In the genomic region with DNA sequence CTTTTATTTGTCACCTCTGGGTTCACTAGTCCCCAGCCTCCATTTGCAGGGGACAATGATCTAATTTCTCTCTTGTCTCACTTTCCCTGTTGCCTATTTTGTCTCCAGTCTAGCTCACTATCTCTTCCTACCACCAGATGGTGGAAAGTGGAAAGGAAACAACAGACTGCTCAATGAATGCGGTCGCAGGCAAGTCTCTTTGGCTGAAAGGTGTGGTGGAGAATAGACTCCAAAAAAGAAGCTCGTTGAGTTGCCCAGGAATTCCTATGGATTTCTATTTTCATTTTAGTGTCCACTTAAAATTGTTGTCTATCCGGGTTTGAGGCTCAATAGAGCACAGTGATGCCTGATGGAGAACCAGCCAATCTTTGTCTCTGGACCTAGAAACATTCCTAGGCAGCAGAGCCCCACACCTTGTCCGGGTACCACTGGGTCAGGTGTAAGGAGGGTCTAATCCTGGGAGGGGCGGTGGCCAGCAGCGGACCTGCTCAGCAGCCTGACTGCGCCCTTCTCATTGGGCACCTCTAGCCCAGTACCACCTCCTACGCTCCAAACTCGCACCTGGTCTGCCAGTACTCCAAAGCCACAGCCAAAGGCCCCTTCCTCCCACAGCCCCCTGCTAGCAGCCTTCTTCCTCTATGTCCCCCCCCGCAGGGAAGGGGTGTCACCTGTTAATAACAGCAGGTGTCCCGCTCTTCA, we compare ENCODE assay signal across 8 mouse cellular contexts. TPM values are rescaled to one million over a fixed set of nuclear protein-coding genes. Genes with fewer than 3 reads are reported as not detected.
DNase-seq lines count a peak whose midpoint lies in the region; ATAC-seq and TF ChIP-seq lines count a peak whose summit lies in the region.

No protein-coding gene starts in this region.

- no peak overlapping the region for H3K9ac ChIP-seq in stomach, embryonic 15.5 days

- peaks cover 5% of the 10 kb centered on the region; the same call in 1 of the 2 replicates for H3K4me1 ChIP-seq in E14TG2a.4 (replicated peaks; ENCODE audit: low read depth, low read length)
- no peaks in the 10 kb centered on the region for H3K4me1 ChIP-seq in stomach, embryonic 15.5 days

- H3K27me3 ChIP-seq in E14TG2a.4 (ENCODE audit: insufficient read depth, low read length), result peaks cover 43% of the 10 kb centered on the region
- H3K27me3 ChIP-seq in stomach, embryonic 15.5 days (replicated peaks), result no peaks in the 10 kb centered on the region

- H3K4me3 ChIP-seq in E14TG2a.4 (replicated peaks; ENCODE audit: low read length), result peak overlapping the region; percentile 86
- peak overlapping the region; percentile 59 for H3K4me3 ChIP-seq in stomach, embryonic 15.5 days (replicated peaks)

- no peaks in the 10 kb centered on the region for H3K9me3 ChIP-seq in E14TG2a.4 (ENCODE audit: low read length)
- no peaks in the 10 kb centered on the region for H3K9me3 ChIP-seq in stomach, embryonic 15.5 days

- intact Hi-C loops in heart, postnatal 10 days (cut with DNase I), result loop anchor here (1.0 to 5.0 kb wide), 6 partner anchors 81 to 491 kb away; no protein-coding TSS in a partner anchor

- no peak for TF ChIP-seq CTCF in E14TG2a.4 (conservative IDR thresholded peaks at IDR 0.05; ENCODE audit: low read length)

- H3K36me3 ChIP-seq in E14TG2a.4 (ENCODE audit: insufficient read depth, low read length), result no peaks in the 10 kb centered on the region
- H3K36me3 ChIP-seq in stomach, embryonic 15.5 days, result no peaks in the 10 kb centered on the region

- no peak overlapping the region for H3K27ac ChIP-seq in stomach, embryonic 15.5 days

- peak overlapping the region; percentile 70 for H3K4me2 ChIP-seq in stomach, embryonic 15.5 days

- peak; percentile 16 for DNase-seq in adrenal gland, postnatal 10 days
- DNase-seq in adrenal gland, postnatal 4 days (ENCODE audit: low spot score in 2 of 2), result no peak
- DNase-seq in cerebellum, postnatal 14 days, result peak; percentile 40 to 46
- peak; percentile 41 to 45 for DNase-seq in heart, postnatal 10 days
- peak; percentile 9 to 17 for DNase-seq in layer of hippocampus, adult 8-10 months (ENCODE audit: low spot score in 2 of 2)
- DNase-seq in lung, postnatal 36 days, result peak; percentile 45

- WGBS in stomach, embryonic 15.5 days, result 22% methylated on average over 12 of the region's 12 CpGs

- ATAC-seq in stomach, embryonic 15.5 days (ENCODE audit: insufficient read depth, low FRiP score, low read depth), result peak; percentile 33; the same call in 1 of the 2 replicates

RNA-seq across cellular contexts. Expression of a gene that starts 0.7 kb away (rescaled TPM):
- total RNA-seq in adrenal gland, postnatal 10 days (2021), result 10 to 100 TPM; 52.6 to 58.7 TPM
- 10 to 100 TPM; 24.7 to 30.8 TPM for total RNA-seq in adrenal gland, postnatal 4 days (2021)
- total RNA-seq in heart, postnatal 10 days (2021), result 100 to 1,000 TPM; 214 to 218 TPM
- 10 to 100 TPM; 36.8 to 41.6 (median 37.9) TPM for total RNA-seq in layer of hippocampus, adult 8-10 months (2022)
- 28.4 and 31.9 TPM in 2 replicates for polyA plus RNA-seq in stomach, embryonic 15.5 days (2015; fragmentation: Nextera tagmentation; extraction: Ambion mirVana)

Comparison
In these comparisons a context has a peak if more than half of its experiments do, and no peak if none do; other contexts are left out.
1. DNase-seq: peak in adrenal gland, postnatal 10 days (single experiment), cerebellum, postnatal 14 days (2 of 2), heart, postnatal 10 days (2 of 2), layer of hippocampus, adult 8-10 months (2 of 2) and lung, postnatal 36 days (single experiment); none in adrenal gland, postnatal 4 days (0 of 2).